ENCODE assay signal across 8 mouse cellular contexts in the genomic region with DNA sequence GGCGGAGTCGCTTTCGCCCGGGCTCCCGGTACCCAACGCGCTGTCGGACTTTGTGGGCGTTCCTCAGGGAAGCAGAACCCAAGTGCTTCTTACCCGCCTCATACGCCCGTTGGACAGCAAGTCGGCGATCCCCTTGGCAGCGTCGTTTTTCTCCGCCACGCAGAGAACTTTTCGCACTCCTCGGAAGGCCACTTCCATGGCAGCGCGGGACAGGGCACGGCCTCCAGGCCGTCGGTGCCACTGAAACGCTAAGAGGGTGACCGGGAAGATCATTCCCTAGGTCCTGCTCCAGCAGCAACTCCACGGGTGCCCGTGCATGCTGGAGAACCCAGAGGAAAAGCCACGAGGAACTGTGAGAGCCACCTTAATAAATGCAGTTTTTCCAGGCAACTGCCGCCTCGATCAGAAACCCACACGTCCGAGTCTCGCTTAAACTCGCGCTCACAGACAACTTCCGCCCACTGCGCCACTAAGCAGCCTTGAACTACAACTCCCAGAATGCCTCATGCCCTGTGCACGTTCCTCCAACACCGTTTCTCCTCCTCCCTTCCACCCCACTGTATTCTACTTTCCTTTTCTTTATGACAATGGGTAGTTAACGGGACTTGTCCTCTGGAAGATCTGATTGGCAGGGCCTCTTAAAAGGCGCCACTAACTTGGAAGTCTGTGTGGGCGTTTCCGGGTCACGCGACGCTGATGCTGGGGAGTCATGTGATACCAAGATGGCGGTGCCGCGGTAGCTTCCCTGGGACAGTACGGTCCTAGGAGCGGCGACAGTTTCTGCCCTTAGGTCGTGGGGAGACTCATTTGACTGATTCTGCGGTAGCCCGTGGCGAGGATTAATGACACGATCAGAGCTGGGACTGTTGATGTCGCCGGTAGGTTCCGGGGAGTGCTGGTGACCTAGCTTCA. TPM values are rescaled to one million over a fixed set of nuclear protein-coding genes. Genes with fewer than 3 reads are reported as not detected.
DNase-seq lines count a peak whose midpoint lies in the region; ATAC-seq lines count a peak whose summit lies in the region.

A gene (minus strand): TSS at position 537 of the 912 bp plus-strand sequence.
A gene (plus strand): TSS at position 696 of the 912 bp plus-strand sequence.

- H3K4me2 ChIP-seq in forebrain, embryonic 14.5 days (ENCODE audit: low read length): peak within 1 kb of the TSS; percentile 82
- H3K4me2 ChIP-seq in neural tube, embryonic 15.5 days: peak within 1 kb of the TSS; percentile 82

- WGBS in forebrain, embryonic 14.5 days: under 1% methylated on average over 62 of the region's 62 CpGs
- under 1% methylated on average over 62 of the region's 62 CpGs for WGBS in neural tube, embryonic 15.5 days

- DNase-seq in ES-CJ7 (ENCODE audit: low read depth, low spot score): peak; percentile 99
- DNase-seq in cerebellum, adult 11 months: peak; percentile 69
- peak; percentile 98 for DNase-seq in forebrain, embryonic 14.5 days (ENCODE audit: low spot score)
- peak; percentile 76 to 83 for DNase-seq in heart, postnatal 14 days
- DNase-seq in layer of hippocampus, adult 11-12 months (ENCODE audit: low spot score): peak; percentile 88
- peak; percentile 88 to 91 for DNase-seq in lung, adult 18-20 months
- DNase-seq in testis, postnatal 14 days (ENCODE audit: low spot score): peak; percentile 89

- no peaks in the 10 kb centered on the region for H3K9me3 ChIP-seq in forebrain, embryonic 14.5 days (replicated peaks; ENCODE audit: control insufficient read depth, low read length)
- H3K9me3 ChIP-seq in neural tube, embryonic 15.5 days (replicated peaks): no peaks in the 10 kb centered on the region

- peak; percentile 99 for ATAC-seq in forebrain, embryonic 14.5 days
- ATAC-seq in neural tube, embryonic 15.5 days (ENCODE audit: low FRiP score): peak; percentile 98

- peak within 1 kb of the TSS; percentile 87 for H3K4me3 ChIP-seq in forebrain, embryonic 14.5 days (ENCODE audit: low read depth, low read length)
- H3K4me3 ChIP-seq in neural tube, embryonic 15.5 days (replicated peaks): peak within 1 kb of the TSS; percentile 59

- intact Hi-C loops in heart, postnatal 14 days (cut with DNase I): loop anchor here (5.0 kb wide), 1 partner anchor 80 kb away; a partner anchor contains a TSS

- H3K27ac ChIP-seq in forebrain, embryonic 14.5 days (ENCODE audit: low read depth, low read length): peak within 1 kb of the TSS; percentile 68; the same call in 1 of the 2 replicates
- H3K27ac ChIP-seq in neural tube, embryonic 15.5 days (replicated peaks): peak within 1 kb of the TSS; percentile 80

- peak within 1 kb of the TSS; percentile 80 for H3K9ac ChIP-seq in forebrain, embryonic 14.5 days (ENCODE audit: low read length)
- H3K9ac ChIP-seq in neural tube, embryonic 15.5 days (replicated peaks): peak within 1 kb of the TSS; percentile 74

- H3K4me1 ChIP-seq in forebrain, embryonic 14.5 days (ENCODE audit: control insufficient read depth, insufficient read depth, low read length): peaks cover 53% of the 10 kb centered on the region
- peaks cover 73% of the 10 kb centered on the region for H3K4me1 ChIP-seq in neural tube, embryonic 15.5 days

- H3K36me3 ChIP-seq in forebrain, embryonic 14.5 days (ENCODE audit: control insufficient read depth, insufficient read depth, low read length): peaks cover 21% of the 10 kb centered on the region; the same call in 1 of the 2 replicates
- peaks cover 16% of the 10 kb centered on the region for H3K36me3 ChIP-seq in neural tube, embryonic 15.5 days

- no peaks in the 10 kb centered on the region for H3K27me3 ChIP-seq in forebrain, embryonic 14.5 days (replicated peaks; ENCODE audit: control insufficient read depth, insufficient read depth, low read length)
- no peaks in the 10 kb centered on the region for H3K27me3 ChIP-seq in neural tube, embryonic 15.5 days (replicated peaks)

RNA-seq across cellular contexts. Expression of the first gene that starts in this region (rescaled TPM):
- 7.3 and 9.5 TPM in 2 replicates for polyA plus RNA-seq in forebrain, embryonic 14.5 days (2014; fragmentation: Nextera tagmentation; extraction: Ambion mirVana)
- total RNA-seq in heart, postnatal 14 days (2021): 1 to 10 TPM; 4.5 to 4.8 TPM
- polyA plus RNA-seq in neural tube, embryonic 15.5 days (2015; fragmentation: Nextera tagmentation; extraction: Ambion mirVana): 6.7 and 8.6 TPM in 2 replicates

RNA-seq across cellular contexts. Expression of the second gene that starts in this region (rescaled TPM):
- polyA plus RNA-seq in forebrain, embryonic 14.5 days (2014; fragmentation: Nextera tagmentation; extraction: Ambion mirVana): 7.9 and 8.5 TPM in 2 replicates
- total RNA-seq in heart, postnatal 14 days (2021): 10 to 100 TPM; 16.9 to 19.3 TPM
- 4.8 and 5.2 TPM in 2 replicates for polyA plus RNA-seq in neural tube, embryonic 15.5 days (2015; fragmentation: Nextera tagmentation; extraction: Ambion mirVana)

Comparison
In these comparisons a context has a peak if more than half of its experiments do, and no peak if none do; other contexts are left out.
1. Peak in every context shown above with its lines: DNase-seq, ATAC-seq, H3K4me3 ChIP-seq and H3K27ac ChIP-seq.